Mouse (Mus musculus) liver, embryonic 14.5 days (tissue): ENCODE results near the gene Slc27a5. TPM values are rescaled to one million over a fixed set of nuclear protein-coding genes. Genes with fewer than 3 reads are reported as not detected.
A peak's percentile ranks its signal among the peaks of the same experiment; 100 is the strongest.

ENCODE experiments used
- ATAC-seq: fragments of 200-750 bp; cut with Nextera tagmentation; 2 replicates; pipeline ENCODE4 v1.8.0; 2017; ENCODE audit warnings: moderate number of reproducible peaks, mild to moderate bottlenecking, moderate library complexity; ENCODE audit not compliant: insufficient read depth
- DNase-seq, 3 experiments: peaks; one replicate each; pipeline ENCODE4 v3.0.0-alpha.2; 2012 to 2013; ENCODE audit warnings: low read depth in 3 of 3, low spot score in 3 of 3
- H3K27ac ChIP-seq: fragments of 300-500 bp; sonication (generic); 2 replicates; pipeline ENCODE4 v1.5.1; 2014; ENCODE audit warnings: moderate library complexity, mild to moderate bottlenecking, control low read depth, inconsistent platforms
- H3K27me3 ChIP-seq: fragments of 300-500 bp; sonication (generic); 2 replicates; pipeline ENCODE4 v1.6.1; 2014; ENCODE audit warnings: mild to moderate bottlenecking, low read length, moderate library complexity; ENCODE audit not compliant: control insufficient read depth, insufficient read depth
- H3K36me3 ChIP-seq: fragments of 300-500 bp; sonication (generic); replicated peaks from 2 replicates; pipeline ENCODE4 v1.6.1; 2014; ENCODE audit warnings: low read depth; ENCODE audit not compliant: control insufficient read depth, insufficient read depth
- H3K4me1 ChIP-seq, 2 experiments: fragments of 200-500 bp in 1 of 2; fragments of 300-500 bp in 1 of 2; sonication (generic) in 1 of 2; replicated peaks; 2 replicates each; pipeline ENCODE4 v1.6.1; 2012 to 2014; ENCODE audit warnings: antibody characterized with exemption in 1 of 2, inconsistent platforms in 1 of 2, low read length in 1 of 2; ENCODE audit not compliant: control insufficient read depth in 2 of 2, insufficient read depth in 2 of 2
- H3K4me2 ChIP-seq: fragments of 300-500 bp; sonication (generic); 2 replicates; pipeline ENCODE4 v1.6.1; 2014; ENCODE audit warnings: low read depth, mild to moderate bottlenecking, control low read depth, moderate library complexity
- H3K4me3 ChIP-seq, 2 experiments: fragments of 200-500 bp in 1 of 2; fragments of 300-500 bp in 1 of 2; sonication (generic) in 1 of 2; 2 replicates each; pipeline ENCODE4 v1.5.1; 2012 to 2014; ENCODE audit warnings: low read depth in 2 of 2, low read length in 2 of 2, mild to moderate bottlenecking in 2 of 2, control low read depth in 1 of 2, inconsistent platforms in 1 of 2, moderate library complexity in 1 of 2; ENCODE audit not compliant: insufficient read depth in 1 of 2
- H3K9ac ChIP-seq: fragments of 300-500 bp; sonication (generic); replicated peaks from 2 replicates; pipeline ENCODE4 v1.6.1; 2014; ENCODE audit warnings: mild to moderate bottlenecking, control low read depth, moderate library complexity
- H3K9me3 ChIP-seq: fragments of 300-500 bp; sonication (generic); 2 replicates; pipeline ENCODE4 v1.6.1; 2016; ENCODE audit warnings: low read length, mixed read lengths; ENCODE audit not compliant: control insufficient read depth
- CTCF ChIP-seq: IDR thresholded peaks from 2 replicates; pipeline ENCODE4 v1.5.1; 2016; ENCODE audit warnings: antibody characterized with exemption, low read depth, control low read depth
- EP300 ChIP-seq: IDR thresholded peaks from 2 replicates; pipeline ENCODE4 v1.6.1; 2016; ENCODE audit warnings: antibody characterized with exemption, low read depth
- WGBS: fragments of 180-500 bp; shearing (Covaris S2); extraction: QIAGEN DNeasy Blood & Tissue Kit; methylation state at CpG from one replicate; pipeline ENCODE4 v1.1.7; 2014; ENCODE audit not compliant: insufficient replicate concordance; 5-methylcytosine and 5-hydroxymethylcytosine counted together
- polyA plus RNA-seq, 2 experiments: library from polyadenylated mRNA; depleted of rRNA in 1 of 2; stranded (reverse) in 1 of 2; unstranded in 1 of 2; fragments of >200 nt; fragmentation: Nextera tagmentation in 1 of 2; extraction: Ambion mirVana in 1 of 2; gene quantifications; 2 replicates each; pipeline versions ENCODE4 v1.2.1 to v1.2.3; 2012 to 2014

Slc27a5 gene
- polyA plus RNA-seq, 2 experiments, result 4.9 to 10.1 TPM

DNA sequence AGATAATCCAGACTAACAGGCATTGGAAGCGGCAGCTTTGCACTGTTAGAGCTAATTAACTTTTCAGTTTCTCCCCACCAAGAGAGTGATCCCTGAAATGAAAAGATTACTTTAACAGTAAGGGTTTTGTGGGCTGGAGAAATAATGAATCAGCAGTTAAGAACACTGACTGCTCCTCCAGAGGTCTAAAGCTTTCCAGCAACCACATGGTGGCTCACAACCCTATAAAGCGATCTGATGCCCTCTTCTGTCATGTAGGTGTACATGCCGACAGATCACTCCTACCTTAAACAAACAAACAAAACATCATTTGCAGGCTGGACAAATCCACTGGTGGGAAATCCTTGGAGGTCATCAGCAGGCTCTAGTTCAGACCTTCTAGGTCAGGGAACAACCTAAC, 43.1 kb downstream of the Slc27a5 start:
- no peak overlapping the region for H3K4me3 ChIP-seq
- ATAC-seq (peak; percentile 57; the same call in 1 of the 2 replicates), DNase-seq (no peak)
- no peak overlapping the region for H3K9ac ChIP-seq
- no peak overlapping the region for H3K4me2 ChIP-seq
- H3K4me1 ChIP-seq, result peaks cover 8 to 14% of the 10 kb centered on the region in 2 experiments
- no peaks in the 10 kb centered on the region for H3K36me3 ChIP-seq
- H3K9me3 ChIP-seq, result no peaks in the 10 kb centered on the region
- no peaks in the 10 kb centered on the region for H3K27me3 ChIP-seq
- peak; percentile 53 for TF ChIP-seq CTCF
- no peak for TF ChIP-seq EP300
- 11% methylated on average over 3 of the region's 3 CpGs for whole genome bisulfite sequencing
- H3K27ac ChIP-seq, result no peak overlapping the region

- WGBS, result under 1% methylated on average over 16 of the region's 16 CpGs
- DNase-seq, result no peak
- H3K4me3 ChIP-seq, result peak overlapping the region; percentile 78 to 98
Observed at GRCm38 (mm10) chr7:12949872-12950229, 48.1 kb downstream of the Slc27a5 start.

GRCm38 (mm10) chr7:12949032-12949871, 48.7 kb downstream of the Slc27a5 start:
- peak; percentile 98 to 99 (median 98) for DNase-seq
- TF ChIP-seq EP300, result no peak
- TF ChIP-seq CTCF, result peak; percentile 36; the same call in 1 of the 2 replicates
- WGBS, result 8% methylated on average over 35 of the region's 35 CpGs
- Histone ChIP-seq H3K4me2 (peak overlapping the region; percentile 97), H3K9me3 (no peaks in the 10 kb centered on the region), H3K27me3 (no peaks in the 10 kb centered on the region), H3K4me1 (peaks cover 16 to 17% of the 10 kb centered on the region in 2 experiments), H3K9ac (peak overlapping the region; percentile 89), H3K4me3 (peak overlapping the region; percentile 78 to 98), H3K36me3 (no peaks in the 10 kb centered on the region), H3K27ac (peak overlapping the region; percentile 79)
- ATAC-seq, result peak; percentile 97

More at GRCm38 (mm10) chr7:12949872-12950229, 48.1 kb downstream of the Slc27a5 start:
- Histone ChIP-seq H3K4me1 (peaks cover 16 to 19% of the 10 kb centered on the region in 2 experiments), H3K27me3 (no peaks in the 10 kb centered on the region), H3K9ac (peak overlapping the region; percentile 89), H3K27ac (peak overlapping the region; percentile 79), H3K4me2 (peak overlapping the region; percentile 97), H3K9me3 (no peaks in the 10 kb centered on the region), H3K36me3 (no peaks in the 10 kb centered on the region)
- ATAC-seq, result peak; percentile 52
- TF ChIP-seq CTCF, result no peak
- no peak for TF ChIP-seq EP300

GRCm38 (mm10) chr7:12943488-12943887, 54.5 kb downstream of the Slc27a5 start:
- Histone ChIP-seq H3K4me3 (no peak overlapping the region), H3K9me3 (no peaks in the 10 kb centered on the region), H3K9ac (no peak overlapping the region), H3K27me3 (no peaks in the 10 kb centered on the region), H3K4me1 (peaks cover 0 to under 1% of the 10 kb centered on the region in 2 experiments; a peak in 1 of 4 replicates), H3K27ac (no peak overlapping the region), H3K4me2 (no peak overlapping the region), H3K36me3 (no peaks in the 10 kb centered on the region)
- DNase-seq (no peak), ATAC-seq (no peak)
- TF ChIP-seq EP300 (no peak), CTCF (peak; percentile 53)

GRCm38 (mm10) chr7:12940599-12940998, 57.4 kb downstream of the Slc27a5 start:
- no peak overlapping the region for H3K9ac ChIP-seq
- H3K27me3 ChIP-seq, result no peaks in the 10 kb centered on the region
- TF ChIP-seq EP300, result no peak
- no peak for TF ChIP-seq CTCF
- H3K27ac ChIP-seq, result no peak overlapping the region
- ATAC-seq (no peak), DNase-seq (no peak)
- H3K4me2 ChIP-seq, result no peak overlapping the region
- H3K9me3 ChIP-seq, result no peaks in the 10 kb centered on the region
- H3K4me3 ChIP-seq, result no peak overlapping the region
- 66% methylated on average over 4 of the region's 4 CpGs for WGBS
- no peaks in the 10 kb centered on the region for H3K4me1 ChIP-seq
- H3K36me3 ChIP-seq, result no peaks in the 10 kb centered on the region

Other genes starting within 250 kb of the Slc27a5 start
- 0.34 and 0.39 TPM in 2 replicates for gene Zscan18, start 194.6 kb downstream of the Slc27a5 start, polyA plus RNA-seq (2012; rRNA removed)
- gene Zscan18, start 194.6 kb downstream of the Slc27a5 start, polyA plus RNA-seq (2014; fragmentation: Nextera tagmentation; extraction: Ambion mirVana), result 0.16 and 0.37 TPM in 2 replicates
- 1.7 and 2.6 TPM in 2 replicates for gene Zfp329, start 179.3 kb downstream of the Slc27a5 start, polyA plus RNA-seq (2012; rRNA removed)
- 1.4 and 1.5 TPM in 2 replicates for gene Zfp329, start 179.3 kb downstream of the Slc27a5 start, polyA plus RNA-seq (2014; fragmentation: Nextera tagmentation; extraction: Ambion mirVana)
- 2.7 and 4.4 TPM in 2 replicates for gene Zfp110, start 163.4 kb downstream of the Slc27a5 start, polyA plus RNA-seq (2012; rRNA removed)
- gene Zfp110, start 163.4 kb downstream of the Slc27a5 start, polyA plus RNA-seq (2014; fragmentation: Nextera tagmentation; extraction: Ambion mirVana), result 8.5 and 12.0 TPM in 2 replicates
- gene Zfp128, start 117.0 kb downstream of the Slc27a5 start, polyA plus RNA-seq (2012; rRNA removed), result 0.49 and 0.54 TPM in 2 replicates
- 0.39 and 1.0 TPM in 2 replicates for gene Zfp128, start 117.0 kb downstream of the Slc27a5 start, polyA plus RNA-seq (2014; fragmentation: Nextera tagmentation; extraction: Ambion mirVana)
- gene Zscan22, start 100.4 kb downstream of the Slc27a5 start, polyA plus RNA-seq (2012; rRNA removed), result 3.8 and 3.9 TPM in 2 replicates
- 3.9 and 5.1 TPM in 2 replicates for gene Zscan22, start 100.4 kb downstream of the Slc27a5 start, polyA plus RNA-seq (2014; fragmentation: Nextera tagmentation; extraction: Ambion mirVana)
- 1,715 and 1,748 TPM in 2 replicates for gene Rps5, start 75.9 kb downstream of the Slc27a5 start, polyA plus RNA-seq (2012; rRNA removed)
- 863 and 876 TPM in 2 replicates for gene Rps5, start 75.9 kb downstream of the Slc27a5 start, polyA plus RNA-seq (2014; fragmentation: Nextera tagmentation; extraction: Ambion mirVana)
- gene Rnf225, start 70.8 kb downstream of the Slc27a5 start, polyA plus RNA-seq (2012; rRNA removed), result 0.55 TPM in 2 replicates
- 0.09 and 0.15 TPM in 2 replicates for gene Rnf225, start 70.8 kb downstream of the Slc27a5 start, polyA plus RNA-seq (2014; fragmentation: Nextera tagmentation; extraction: Ambion mirVana)
- 1.7 and 1.8 TPM in 2 replicates for gene Zfp324, start 32.4 kb downstream of the Slc27a5 start, polyA plus RNA-seq (2012; rRNA removed)
- gene Zfp324, start 32.4 kb downstream of the Slc27a5 start, polyA plus RNA-seq (2014; fragmentation: Nextera tagmentation; extraction: Ambion mirVana), result 2.0 and 2.4 TPM in 2 replicates
- gene Zfp446, start 20.3 kb downstream of the Slc27a5 start, polyA plus RNA-seq (2012; rRNA removed), result 2.1 and 2.4 TPM in 2 replicates
- 0.93 and 1.1 TPM in 2 replicates for gene Zfp446, start 20.3 kb downstream of the Slc27a5 start, polyA plus RNA-seq (2014; fragmentation: Nextera tagmentation; extraction: Ambion mirVana)
- 119 and 138 TPM in 2 replicates for gene Trim28, start 922 bp upstream of the Slc27a5 start, polyA plus RNA-seq (2012; rRNA removed)
- gene Trim28, start 922 bp upstream of the Slc27a5 start, polyA plus RNA-seq (2014; fragmentation: Nextera tagmentation; extraction: Ambion mirVana), result 93.4 and 111 TPM in 2 replicates
- 9.8 and 10.9 TPM in 2 replicates for gene Zbtb45, start 11.8 kb upstream of the Slc27a5 start, polyA plus RNA-seq (2012; rRNA removed)
- 10.5 and 13.4 TPM in 2 replicates for gene Zbtb45, start 11.8 kb upstream of the Slc27a5 start, polyA plus RNA-seq (2014; fragmentation: Nextera tagmentation; extraction: Ambion mirVana)
- gene Chmp2a, start 36.6 kb upstream of the Slc27a5 start, polyA plus RNA-seq (2012; rRNA removed), result 42.5 and 92.3 TPM in 2 replicates
- 133 and 136 TPM in 2 replicates for gene Chmp2a, start 36.6 kb upstream of the Slc27a5 start, polyA plus RNA-seq (2014; fragmentation: Nextera tagmentation; extraction: Ambion mirVana)
- gene Ube2m, start 40.1 kb upstream of the Slc27a5 start, polyA plus RNA-seq (2012; rRNA removed), result 89.9 and 100 TPM in 2 replicates
- 80.7 and 92.2 TPM in 2 replicates for gene Ube2m, start 40.1 kb upstream of the Slc27a5 start, polyA plus RNA-seq (2014; fragmentation: Nextera tagmentation; extraction: Ambion mirVana)
- gene Mzf1, start 56.6 kb upstream of the Slc27a5 start, polyA plus RNA-seq (2012; rRNA removed), result 0.54 and 0.80 TPM in 2 replicates
- gene Mzf1, start 56.6 kb upstream of the Slc27a5 start, polyA plus RNA-seq (2014; fragmentation: Nextera tagmentation; extraction: Ambion mirVana), result 0.14 and 0.27 TPM in 2 replicates
- not detected in 2 replicates for gene Vmn1r85, start 97.0 kb upstream of the Slc27a5 start, polyA plus RNA-seq (2012; rRNA removed)
- gene Vmn1r85, start 97.0 kb upstream of the Slc27a5 start, polyA plus RNA-seq (2014; fragmentation: Nextera tagmentation; extraction: Ambion mirVana), result not detected in 2 replicates
- not detected in 2 replicates for gene Vmn1r86, start 121.7 kb upstream of the Slc27a5 start, polyA plus RNA-seq (2012; rRNA removed)
- gene Vmn1r86, start 121.7 kb upstream of the Slc27a5 start, polyA plus RNA-seq (2014; fragmentation: Nextera tagmentation; extraction: Ambion mirVana), result not detected in 2 replicates
- gene Vmn1r87, start 142.0 kb upstream of the Slc27a5 start, polyA plus RNA-seq (2012; rRNA removed), result not detected in 2 replicates
- gene Vmn1r87, start 142.0 kb upstream of the Slc27a5 start, polyA plus RNA-seq (2014; fragmentation: Nextera tagmentation; extraction: Ambion mirVana), result not detected in 2 replicates
- gene Vmn1r88, start 161.4 kb upstream of the Slc27a5 start, polyA plus RNA-seq (2012; rRNA removed), result not detected in 2 replicates
- 0.03 TPM in 1 of 2 replicates, not detected in the other for gene Vmn1r88, start 161.4 kb upstream of the Slc27a5 start, polyA plus RNA-seq (2014; fragmentation: Nextera tagmentation; extraction: Ambion mirVana)
- gene Vmn1r89, start 214.8 kb upstream of the Slc27a5 start, polyA plus RNA-seq (2012; rRNA removed), result not detected in 2 replicates
- not detected in 2 replicates for gene Vmn1r89, start 214.8 kb upstream of the Slc27a5 start, polyA plus RNA-seq (2014; fragmentation: Nextera tagmentation; extraction: Ambion mirVana)